Mouse (Mus musculus) right cerebral cortex, postnatal 36 days (tissue): ENCODE results near the gene Ndufv1.
"Not testable (repeated sequence)": the region's sequence is repeated elsewhere in the genome, so short reads cannot be mapped to it uniquely, and the experiment has no call there.

Experiments used
- DNase-seq, 2 experiments: peaks; one replicate each; pipeline ENCODE4 v3.0.0; 2022; ENCODE audit warnings: low spot score in 2 of 2, mixed read lengths in 1 of 2

Ndufv1 gene

GRCm38 (mm10) chr19:3974608-3975007 is 38.0 kb downstream of the Ndufv1 start:
- not testable (repeated sequence) for DNase-seq

GRCm38 (mm10) chr19:3972229-3972628 is 40.4 kb downstream of the Ndufv1 start, which contains the start of gene Aldh3b2:
TSS of gene Aldh3b2 (plus strand) at chr19:3972328.
- no peak for DNase-seq

- no peak for DNase-seq
Observed at GRCm38 (mm10) chr19:3967258-3967657, 45.3 kb downstream of the Ndufv1 start.

GRCm38 (mm10) chr19:3966330-3967075 is 46.1 kb downstream of the Ndufv1 start:
- no peak for DNase-seq

- no peak for DNase-seq
Observed at GRCm38 (mm10) chr19:3964030-3964429, 48.6 kb downstream of the Ndufv1 start.

GRCm38 (mm10) chr19:3962469-3962868 is 50.1 kb downstream of the Ndufv1 start:
- no peak for DNase-seq

- not testable (repeated sequence) for DNase-seq
Observed at GRCm38 (mm10) chr19:3961805-3962204, 50.8 kb downstream of the Ndufv1 start.

- no peak for DNase-seq
Observed at GRCm38 (mm10) chr19:3960211-3960610, 52.4 kb downstream of the Ndufv1 start.

GRCm38 (mm10) chr19:3959030-3959429 is 53.6 kb downstream of the Ndufv1 start:
- no peak for DNase-seq

GRCm38 (mm10) chr19:3958470-3958869 is 54.1 kb downstream of the Ndufv1 start, which contains the start of gene Aldh3b3:
TSS of gene Aldh3b3 (plus strand) at chr19:3958645.
- DNase-seq: no peak
